Mouse (Mus musculus) 3T3-L1 (cell line): ENCODE measurements around the gene Ghsr.

Experiments
- DNase-seq: peaks from one replicate; pipeline ENCODE4 v3.0.0-alpha.2; 2015; ENCODE audit warnings: low read depth, low spot score

Gene Ghsr

DNA sequence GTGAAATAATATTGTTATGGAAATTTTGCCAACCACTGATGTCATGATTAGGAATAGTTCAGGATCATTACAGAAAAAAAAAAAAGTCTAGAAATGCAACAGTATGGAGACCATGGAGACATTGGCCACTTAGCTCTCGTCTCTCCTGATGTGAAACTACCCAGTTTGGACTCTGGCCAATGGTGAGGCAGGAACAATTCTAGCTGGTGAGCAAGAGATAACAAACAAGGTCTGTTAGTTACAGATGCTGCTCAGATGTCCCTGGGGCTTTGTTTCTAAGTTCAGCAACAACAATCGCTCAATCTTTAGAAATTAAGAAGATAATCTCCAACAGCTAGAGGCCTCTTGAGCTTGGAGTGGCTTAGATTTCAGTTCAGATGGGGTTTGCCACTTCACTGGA, 37.4 kb downstream of the Ghsr start:
- DNase-seq = no peak

DNA sequence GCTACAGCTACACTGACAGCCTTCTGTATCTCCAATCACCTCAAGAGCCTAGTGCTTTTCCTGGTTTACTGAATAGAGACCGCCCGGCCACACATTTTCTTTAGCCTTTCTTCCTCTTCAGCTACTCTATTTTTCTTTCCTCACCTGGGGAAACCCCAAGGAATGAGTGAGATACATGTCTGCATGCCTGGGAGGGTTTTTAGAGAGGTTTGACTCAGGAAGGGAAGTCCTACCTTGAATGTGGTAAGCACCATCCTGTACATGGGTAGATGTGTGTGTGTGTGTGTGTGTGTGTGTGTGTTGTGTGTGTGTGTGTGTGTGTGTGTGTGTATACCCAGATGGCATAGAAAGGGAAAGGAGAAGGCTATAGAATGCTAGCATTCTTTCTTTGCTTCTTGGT, 40.1 kb downstream of the Ghsr start:
- DNase-seq = no peak

DNA sequence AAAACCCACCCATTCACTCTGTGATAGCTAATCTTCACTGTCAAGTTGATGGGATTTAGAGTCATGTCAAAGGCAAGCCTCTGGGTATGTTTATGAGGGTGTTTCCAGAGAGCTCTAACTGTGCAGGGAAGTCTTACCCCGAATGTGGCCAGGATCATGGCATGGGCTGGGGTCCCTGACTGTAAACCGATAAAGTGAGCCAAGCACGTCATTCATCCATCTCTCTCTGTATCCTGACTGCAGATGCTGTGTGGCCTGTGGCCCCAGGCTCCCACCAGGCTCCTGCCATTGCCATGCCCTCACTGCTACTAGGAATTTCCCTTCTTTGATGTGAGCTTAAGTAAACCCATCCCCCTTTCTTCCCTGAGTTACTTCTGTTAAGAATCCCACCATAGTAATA, 42.4 kb downstream of the Ghsr start:
- no peak for DNase-seq

DNA sequence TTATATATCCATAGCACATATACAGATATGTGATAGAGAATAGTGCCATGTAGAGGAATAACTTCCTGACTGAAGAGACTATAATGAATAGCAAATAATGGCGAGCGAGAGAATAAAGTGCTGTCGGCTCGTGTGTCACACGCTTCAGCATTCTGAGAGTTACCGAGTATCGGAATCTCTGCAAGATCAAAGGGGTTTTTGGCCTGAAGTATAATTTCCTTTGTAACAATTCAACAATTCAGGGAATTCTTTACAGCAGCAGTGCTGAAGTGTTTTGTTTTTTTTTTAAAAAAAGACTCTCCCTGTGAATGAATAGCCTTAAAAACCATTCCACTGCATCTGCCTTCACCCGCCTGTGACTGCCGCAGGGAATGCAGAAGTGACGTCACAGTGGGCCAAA, 45.6 kb downstream of the Ghsr start:
- no peak for DNase-seq

DNA sequence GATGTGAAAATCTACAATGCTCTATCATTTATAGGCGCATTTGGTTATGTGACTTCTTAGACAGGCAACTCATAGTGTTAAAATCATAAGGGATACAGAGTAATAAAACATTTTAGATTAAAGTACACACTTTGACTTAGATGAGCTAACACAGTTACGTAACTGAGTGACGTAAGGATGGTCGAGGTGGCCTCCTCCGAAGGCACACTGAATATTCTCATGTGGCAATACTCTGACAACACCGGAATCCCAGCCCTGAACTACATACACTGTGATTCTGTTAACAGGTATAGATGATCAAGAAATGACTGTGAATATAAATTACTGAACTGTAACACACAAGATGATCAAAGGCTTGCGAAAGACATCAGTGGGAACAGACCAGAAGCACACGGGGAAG, 47.5 kb downstream of the Ghsr start:
- DNase-seq = no peak

DNA sequence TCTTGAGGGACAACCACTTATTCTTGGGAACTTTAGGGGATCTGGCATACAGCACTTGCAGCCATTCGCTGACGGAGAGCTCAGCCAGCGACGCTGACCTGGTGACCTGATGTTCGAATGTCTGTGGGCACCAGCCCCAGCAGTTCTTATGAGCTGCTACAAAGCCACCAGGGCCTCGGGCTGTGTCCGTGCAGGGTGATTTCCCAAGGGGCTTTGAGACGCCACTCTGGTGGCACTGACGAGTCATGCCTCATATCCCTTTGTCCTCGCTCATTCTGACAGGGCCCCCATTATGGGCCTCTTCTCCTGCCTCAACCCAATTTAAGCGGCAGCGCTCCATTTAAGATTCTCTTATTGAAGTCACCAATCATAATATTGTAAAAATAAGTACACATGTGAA, 50.8 kb downstream of the Ghsr start:
- no peak for DNase-seq

DNA sequence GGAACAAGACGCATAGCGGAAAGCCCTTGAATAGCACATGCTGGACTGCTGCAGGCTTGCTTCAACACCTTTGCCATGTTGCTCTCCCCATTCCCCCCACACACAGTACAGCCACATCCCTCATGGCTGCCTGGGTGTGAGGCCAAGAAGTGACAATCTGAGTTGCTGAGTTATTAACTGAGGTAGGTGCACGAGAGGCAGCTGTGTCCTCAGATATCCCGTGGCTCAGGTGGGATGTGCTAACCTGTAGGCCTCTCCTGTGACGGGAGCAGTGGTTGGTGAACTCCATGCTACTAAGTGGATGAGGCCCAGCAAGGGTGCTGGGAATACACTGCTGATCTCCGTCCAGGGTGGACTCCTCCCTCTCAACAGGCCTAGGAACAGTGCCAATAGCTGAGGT, 51.4 kb downstream of the Ghsr start:
- no peak for DNase-seq

DNA sequence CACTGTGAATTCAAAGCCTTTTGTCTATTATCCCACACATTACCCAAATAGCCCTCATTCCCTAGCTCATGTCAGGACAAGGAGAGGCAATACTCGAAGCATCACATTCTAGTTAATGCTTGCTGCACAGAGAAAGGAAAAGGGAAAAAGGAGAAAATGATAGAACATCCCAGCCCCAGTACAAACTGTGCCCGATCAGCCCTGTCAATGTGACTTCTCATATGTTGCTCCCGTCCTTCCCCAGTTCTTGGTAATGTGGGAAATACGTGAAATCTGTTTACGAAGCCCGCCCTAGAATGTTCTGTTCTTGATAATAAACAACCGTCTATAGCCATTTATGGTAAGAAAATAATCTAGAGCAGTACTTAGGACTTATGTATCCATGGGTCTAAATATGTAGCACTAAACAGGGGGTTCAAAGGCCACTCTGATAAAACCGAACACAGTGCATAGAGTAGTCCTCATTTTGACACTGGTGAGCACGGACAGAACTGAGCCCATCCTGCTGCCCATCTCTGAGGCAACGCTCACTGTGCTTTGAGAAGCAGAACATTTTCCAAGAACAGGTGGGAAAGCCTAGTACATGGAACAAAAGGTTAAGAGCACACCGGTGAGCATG, 53.0 kb downstream of the Ghsr start:
- DNase-seq = no peak

DNA sequence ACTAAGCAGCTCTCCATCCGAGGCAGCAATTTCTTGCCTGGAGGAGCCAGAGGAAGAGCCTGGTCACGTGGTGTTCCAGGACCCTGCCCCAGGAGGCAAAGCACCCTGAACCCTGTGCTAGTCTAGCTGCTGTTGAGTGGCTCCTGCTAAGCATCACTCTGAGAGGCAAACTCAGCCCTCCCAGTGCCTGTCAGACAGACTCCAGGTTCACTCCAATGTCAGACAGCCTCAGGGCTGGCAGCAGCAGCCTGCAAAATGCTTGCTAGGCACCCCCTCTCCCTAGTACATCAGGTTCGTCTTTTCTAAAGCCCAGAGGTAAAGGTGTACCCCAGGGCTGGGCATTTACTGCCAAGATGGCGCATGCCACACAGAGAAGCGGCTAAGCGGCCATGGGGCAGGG, 56.3 kb downstream of the Ghsr start:
- no peak for DNase-seq
